In the genomic region with DNA sequence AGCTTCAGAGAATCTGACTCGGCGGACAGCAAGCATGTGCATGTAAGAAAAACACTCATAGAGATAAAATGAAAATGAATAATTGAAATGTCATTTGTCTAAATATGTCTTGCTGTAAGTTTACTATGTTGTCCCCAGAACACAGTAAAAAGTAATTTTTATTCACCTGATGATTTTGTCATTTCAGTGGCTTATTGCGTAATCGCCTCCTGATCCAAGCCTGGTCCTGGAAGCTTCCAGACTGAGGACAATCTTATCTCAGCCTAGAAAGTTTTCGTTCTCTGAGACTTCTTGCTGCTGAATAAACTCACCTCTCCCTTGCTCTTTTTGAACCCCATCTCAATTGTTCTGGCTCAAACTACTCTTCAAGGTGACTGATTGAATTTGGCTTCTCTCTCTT, we compare ENCODE assay signal across 35 mouse cellular contexts.
"Had no signal": no experiment of that assay in that cellular context is flagged by ENCODE, and none has a peak within 500 bp of the region (broad histone marks: within the 10 kb centered on the region; RNA-seq: fewer than 3 reads in every experiment).

No protein-coding gene starts in this region.

- H3K4me3 ChIP-seq: heart, embryonic 10.5 days; heart, embryonic 12.5 days; heart, embryonic 13.5 days; heart, embryonic 15.5 days; hindbrain, embryonic 10.5 days; hindbrain, embryonic 12.5 days; hindbrain, embryonic 13.5 days; hindbrain, embryonic 15.5 days; intestine, embryonic 15.5 days; kidney, embryonic 15.5 days; layer of hippocampus, adult 2 months had no signal

- ATAC-seq: hindbrain, embryonic 16.5 days; hindbrain, postnatal 0 days; inflammation-experienced regulatory T-cells, adult 6 months; intestine, embryonic 15.5 days; intestine, embryonic 16.5 days; intestine, postnatal 0 days had no signal

- H3K27me3 ChIP-seq: heart, embryonic 12.5 days; heart, embryonic 13.5 days; heart, embryonic 15.5 days; hindbrain, embryonic 12.5 days; hindbrain, embryonic 13.5 days; hindbrain, embryonic 15.5 days; intestine, embryonic 15.5 days; kidney, embryonic 15.5 days had no signal

- H3K27ac ChIP-seq: heart, embryonic 10.5 days; heart, embryonic 13.5 days; heart, embryonic 15.5 days; hindbrain, embryonic 10.5 days; hindbrain, embryonic 12.5 days; hindbrain, embryonic 13.5 days; hindbrain, embryonic 14.5 days; hindbrain, embryonic 15.5 days; hindbrain, postnatal 0 days; intestine, embryonic 15.5 days; kidney, embryonic 15.5 days; kidney, postnatal 0 days; layer of hippocampus, adult 2 months had no signal

- H3K9ac ChIP-seq: heart, embryonic 12.5 days; heart, embryonic 13.5 days; heart, embryonic 15.5 days; hindbrain, embryonic 12.5 days; hindbrain, embryonic 13.5 days; hindbrain, embryonic 14.5 days; hindbrain, embryonic 15.5 days; intestine, embryonic 15.5 days; kidney, embryonic 15.5 days had no signal

- H3K4me1 ChIP-seq: heart, embryonic 10.5 days; heart, embryonic 12.5 days; heart, embryonic 13.5 days; heart, embryonic 15.5 days; hindbrain, embryonic 10.5 days; hindbrain, embryonic 12.5 days; hindbrain, embryonic 13.5 days; hindbrain, embryonic 15.5 days; intestine, embryonic 15.5 days; kidney, embryonic 15.5 days had no signal

- H3K4me2 ChIP-seq: heart, embryonic 11.5 days; heart, embryonic 12.5 days; heart, embryonic 13.5 days; heart, embryonic 15.5 days; hindbrain, embryonic 12.5 days; hindbrain, embryonic 13.5 days; hindbrain, embryonic 14.5 days; hindbrain, embryonic 15.5 days; intestine, embryonic 15.5 days; kidney, embryonic 15.5 days had no signal

- DNase-seq: heart, postnatal 10 days; heart, postnatal 14 days; heart, postnatal 36 days; heart, postnatal 4 days; kidney, adult 11 months; kidney, adult 18-20 months; kidney, adult 2 months; kidney, adult 8-10 months; kidney, adult 9 months; kidney, postnatal 10 days; kidney, postnatal 14 days; kidney, postnatal 25 days; kidney, postnatal 36 days; kidney, postnatal 4 days; layer of hippocampus, adult 9-11 months; layer of hippocampus, postnatal 36 days had no signal

- H3K9me3 ChIP-seq: heart, embryonic 10.5 days; heart, embryonic 12.5 days; heart, embryonic 13.5 days; heart, embryonic 15.5 days; hindbrain, embryonic 10.5 days; hindbrain, embryonic 12.5 days; hindbrain, embryonic 13.5 days; hindbrain, embryonic 15.5 days; intestine, embryonic 15.5 days; kidney, embryonic 15.5 days had no signal

- H3K36me3 ChIP-seq: heart, embryonic 10.5 days; heart, embryonic 12.5 days; heart, embryonic 13.5 days; heart, embryonic 15.5 days; hindbrain, embryonic 10.5 days; hindbrain, embryonic 12.5 days; hindbrain, embryonic 13.5 days; hindbrain, embryonic 15.5 days; intestine, embryonic 15.5 days; kidney, embryonic 15.5 days had no signal
